Mouse (Mus musculus) adrenal gland, adult 10 weeks (tissue): ENCODE data around the gene Krt7. TPM values are rescaled to one million over a fixed set of nuclear protein-coding genes. Genes with fewer than 3 reads are reported as not detected.

Source experiments
- polyA plus RNA-seq: library from polyadenylated mRNA; stranded (reverse); fragments of 350-450 nt; fragmentation: Illumina TruSeq; extraction: RNeasy Lipid Tissue Mini Kit (QIAGEN cat#74804); gene quantifications from one replicate; pipeline ENCODE4 v1.2.3, GENCODE M21; 2014; ENCODE audit warnings: low read depth, low replicate concordance

The Krt7 gene
- not detected for polyA plus RNA-seq

GRCm38 (mm10) chr15:101410775-101411174 is at the start of gene Krt7:
Krt7 (plus strand) TSS chr15:101411043.

GRCm38 (mm10) chr15:101370101-101370911 is 40.5 kb upstream of the Krt7 start, which contains the start of gene Krt80:
Krt80 (minus strand) TSS chr15:101370162.

GRCm38 (mm10) chr15:101438555-101438954 is 27.7 kb downstream of the Krt7 start, which contains the start of gene Krt87:
Krt87 (minus strand) TSS chr15:101438804.

DNA sequence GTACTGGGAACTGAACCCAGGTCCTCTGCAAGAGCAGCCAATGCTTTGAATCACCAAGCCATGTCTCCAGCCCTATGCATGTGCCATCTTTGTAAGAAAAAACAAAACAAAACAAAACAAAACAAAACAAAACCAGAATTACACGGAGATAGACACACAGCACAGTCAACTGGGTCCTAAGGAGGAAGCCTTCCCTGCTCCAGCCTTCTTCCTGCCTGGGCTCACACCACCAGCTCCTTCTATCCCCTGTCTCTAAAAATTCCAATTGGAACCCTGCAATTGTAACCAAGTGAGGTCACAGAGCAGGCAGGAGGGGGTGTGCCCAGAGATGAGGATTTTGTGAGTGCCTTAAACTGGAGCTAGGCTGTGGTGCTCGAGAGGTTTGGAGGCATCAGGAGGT is 36.6 kb downstream of the Krt7 start, which contains the start of gene Krt88:
Krt88 (plus strand) TSS at position 301 of the 400 bp plus-strand sequence.

DNA sequence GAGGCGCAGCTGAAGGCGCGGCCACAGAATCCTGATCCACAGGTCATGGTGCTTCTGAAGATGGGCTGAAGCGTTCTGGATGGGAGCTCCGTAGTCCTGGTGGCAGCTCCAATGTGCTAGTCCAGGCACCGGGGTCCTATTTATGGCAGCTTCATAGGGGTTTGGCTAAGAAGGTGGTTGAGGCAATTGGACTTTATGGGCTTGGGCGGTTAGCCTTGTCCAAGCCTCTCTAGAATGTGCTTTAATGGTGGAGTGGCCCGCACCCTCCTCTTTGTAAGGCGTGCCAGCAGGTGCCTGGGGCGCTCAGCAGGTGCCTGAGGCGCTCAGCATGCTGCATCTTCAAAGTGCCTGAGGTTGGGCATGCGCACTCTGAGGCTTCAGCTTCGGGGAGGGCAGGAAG is 52.8 kb downstream of the Krt7 start, which contains the start of gene Krt81:
Krt81 (minus strand) TSS at position 101 of the 400 bp plus-strand sequence.

GRCm38 (mm10) chr15:101472952-101473528 is 62.2 kb downstream of the Krt7 start, which contains the start of gene Krt86:
Krt86 (plus strand) TSS chr15:101473478.

Other genes with a start within 250 kb of the Krt7 start
- 4.5 TPM for gene Acvr1b, start 237.0 kb upstream of the Krt7 start, polyA plus RNA-seq
- 0.35 TPM for gene Grasp, start 186.9 kb upstream of the Krt7 start, polyA plus RNA-seq
- gene Nr4a1, start 156.8 kb upstream of the Krt7 start, polyA plus RNA-seq, result 48.2 TPM
- not detected for gene Atg101, start 126.8 kb upstream of the Krt7 start, polyA plus RNA-seq
- not detected for gene 6030408B16Rik, start 117.8 kb upstream of the Krt7 start, polyA plus RNA-seq
- gene Krt80, start 40.9 kb upstream of the Krt7 start, polyA plus RNA-seq, result 0.17 TPM
- gene Krt87, start 27.8 kb downstream of the Krt7 start, polyA plus RNA-seq, result not detected
- not detected for gene Krt88, start 36.7 kb downstream of the Krt7 start, polyA plus RNA-seq
- gene Krt81, start 52.7 kb downstream of the Krt7 start, polyA plus RNA-seq, result not detected
- not detected for gene Krt86, start 62.4 kb downstream of the Krt7 start, polyA plus RNA-seq
- not detected for gene Krt83, start 80.5 kb downstream of the Krt7 start, polyA plus RNA-seq
- not detected for gene Gm49425, start 106.2 kb downstream of the Krt7 start, polyA plus RNA-seq
- not detected for gene Krt84, start 121.8 kb downstream of the Krt7 start, polyA plus RNA-seq
- not detected for gene Krt82, start 139.6 kb downstream of the Krt7 start, polyA plus RNA-seq
- gene Krt90, start 151.9 kb downstream of the Krt7 start, polyA plus RNA-seq, result not detected
- not detected for gene Krt75, start 162.9 kb downstream of the Krt7 start, polyA plus RNA-seq
- gene Gm5414, start 217.1 kb downstream of the Krt7 start, polyA plus RNA-seq, result not detected
- gene Gm5478, start 236.3 kb downstream of the Krt7 start, polyA plus RNA-seq, result not detected